Mouse (Mus musculus): ENCODE data around the gene Uvrag. TPM values are rescaled to one million over a fixed set of nuclear protein-coding genes. Genes with fewer than 3 reads are reported as not detected.

Gene Uvrag
- total and polyA plus RNA-seq, 2 experiments = 12.2 to 18.3 TPM

GRCm38 (mm10) chr7:99171730-99172463 lies 31.0 kb upstream of the Uvrag start:
- Histone ChIP-seq H3K4me3 (ENCODE audit: insufficient read depth, low read depth, low read length) (no peak overlapping the region), H3K36me3 (ENCODE audit: control insufficient read depth, insufficient read depth, low read length) (peaks cover 18% of the 10 kb centered on the region; the same call in 1 of the 2 replicates), H3K4me1 (ENCODE audit: control insufficient read depth, insufficient read depth, low read length) (peaks cover 77% of the 10 kb centered on the region), H3K9ac (ENCODE audit: low read depth, low read length) (peak overlapping the region; percentile 15), H3K27me3 (ENCODE audit: control insufficient read depth, insufficient read depth, low read length) (no peaks in the 10 kb centered on the region), H3K27ac (replicated peaks; ENCODE audit: insufficient read depth, low read depth, low read length) (peak overlapping the region; percentile 93), H3K79me2 (ENCODE audit: control insufficient read depth, insufficient read depth, low read length) (peaks cover 19% of the 10 kb centered on the region; the same call in 1 of the 2 replicates)
- 38% methylated on average over 10 of the region's 10 CpGs for WGBS
- peak; percentile 73 for DNase-seq (ENCODE audit: extremely low read depth, low read depth, low spot score)
- TF ChIP-seq CTCF (IDR thresholded peaks at IDR 0.05; ENCODE audit: low read depth, low read length) (no peak), POLR2A (IDR thresholded peaks at IDR 0.05; ENCODE audit: extremely low read depth, insufficient read depth, low read length) (no peak)

DNA sequence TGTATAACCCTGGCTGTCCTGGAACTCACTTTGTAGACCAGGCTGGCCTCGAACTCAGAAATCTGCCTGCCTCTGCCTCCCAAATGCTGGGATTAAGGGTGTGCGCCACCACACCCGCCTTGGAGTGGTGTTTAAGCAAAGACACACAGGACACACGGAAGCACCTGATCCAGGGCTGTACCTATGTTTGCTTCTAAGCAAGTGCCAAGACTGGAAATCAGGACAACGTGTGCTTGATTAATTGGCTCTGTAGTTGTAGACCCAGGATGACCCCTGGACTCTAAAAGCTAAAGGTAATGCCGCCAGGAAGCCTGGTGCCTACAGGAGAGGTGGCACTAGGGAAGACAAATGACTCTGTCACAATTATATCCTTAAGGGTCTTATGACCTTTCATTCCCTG lies 29.6 kb upstream of the Uvrag start:
- Histone ChIP-seq H3K4me3 (ENCODE audit: insufficient read depth, low read depth, low read length) (no peak overlapping the region), H3K36me3 (ENCODE audit: control insufficient read depth, insufficient read depth, low read length) (peaks cover 19% of the 10 kb centered on the region), H3K79me2 (ENCODE audit: control insufficient read depth, insufficient read depth, low read length) (peaks cover 9% of the 10 kb centered on the region; the same call in 1 of the 2 replicates), H3K27ac (replicated peaks; ENCODE audit: insufficient read depth, low read depth, low read length) (peak overlapping the region; percentile 93), H3K9ac (ENCODE audit: low read depth, low read length) (no peak overlapping the region), H3K27me3 (ENCODE audit: control insufficient read depth, insufficient read depth, low read length) (no peaks in the 10 kb centered on the region), H3K4me1 (ENCODE audit: control insufficient read depth, insufficient read depth, low read length) (peaks cover 78% of the 10 kb centered on the region)
- peak; percentile 99 for DNase-seq (ENCODE audit: extremely low read depth, low read depth, low spot score)
- no peak for TF ChIP-seq POLR2A (IDR thresholded peaks at IDR 0.05; ENCODE audit: extremely low read depth, insufficient read depth, low read length)
- TF ChIP-seq CTCF (IDR thresholded peaks at IDR 0.05; ENCODE audit: low read depth, low read length) = no peak
- 12% methylated on average over 6 of the region's 6 CpGs for WGBS

DNA sequence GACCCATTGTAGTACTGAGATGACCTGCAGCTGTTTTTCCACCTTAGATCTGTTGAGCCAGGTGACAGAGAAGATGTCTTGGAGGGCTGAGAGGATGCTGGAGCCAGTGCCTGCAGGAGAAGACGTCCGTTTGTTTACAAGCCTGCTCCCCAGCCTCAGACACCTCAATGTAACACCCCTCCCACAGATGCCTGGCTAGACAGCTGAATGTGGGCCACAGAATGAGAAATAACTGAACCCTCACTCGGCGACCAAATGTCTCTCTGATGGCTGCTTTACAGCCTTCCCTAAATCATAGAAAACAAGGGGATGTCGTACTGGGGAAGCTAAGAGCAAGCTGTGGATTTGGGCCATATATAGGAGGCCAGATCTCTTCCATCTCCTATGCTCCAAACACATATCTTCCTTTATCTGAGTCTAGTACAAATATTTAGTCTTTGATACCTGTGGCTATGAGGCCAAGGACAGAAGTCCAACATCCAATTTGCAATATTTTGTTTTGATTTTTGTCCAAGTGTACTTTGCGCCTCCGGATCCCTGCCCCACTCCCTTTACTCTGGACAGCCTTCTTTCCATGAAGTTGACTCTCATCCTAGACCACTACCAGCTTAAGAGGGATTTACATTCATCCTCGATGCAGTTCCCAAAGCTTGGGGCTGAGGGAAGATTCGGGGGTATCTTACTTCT lies 28.9 kb upstream of the Uvrag start:
- peaks cover 78% of the 10 kb centered on the region for H3K4me1 ChIP-seq (ENCODE audit: control insufficient read depth, insufficient read depth, low read length)
- WGBS = 27% methylated on average over 9 of the region's 9 CpGs

GRCm38 (mm10) chr7:99168756-99169155 lies 27.8 kb upstream of the Uvrag start:
- DNase-seq (ENCODE audit: extremely low read depth, low read depth, low spot score) = peak; percentile 92
- Histone ChIP-seq H3K27me3 (ENCODE audit: control insufficient read depth, insufficient read depth, low read length) (no peaks in the 10 kb centered on the region), H3K4me1 (ENCODE audit: control insufficient read depth, insufficient read depth, low read length) (peaks cover 78% of the 10 kb centered on the region), H3K27ac (replicated peaks; ENCODE audit: insufficient read depth, low read depth, low read length) (peak overlapping the region; percentile 99), H3K4me3 (ENCODE audit: insufficient read depth, low read depth, low read length) (no peak overlapping the region), H3K36me3 (ENCODE audit: control insufficient read depth, insufficient read depth, low read length) (peaks cover 33% of the 10 kb centered on the region), H3K79me2 (ENCODE audit: control insufficient read depth, insufficient read depth, low read length) (peaks cover under 1% of the 10 kb centered on the region; the same call in 1 of the 2 replicates), H3K9ac (ENCODE audit: low read depth, low read length) (peak overlapping the region; percentile 71)
- 20% methylated on average over 6 of the region's 6 CpGs for WGBS
- TF ChIP-seq CTCF (IDR thresholded peaks at IDR 0.05; ENCODE audit: low read depth, low read length) (no peak), POLR2A (IDR thresholded peaks at IDR 0.05; ENCODE audit: extremely low read depth, insufficient read depth, low read length) (peak; percentile 17; the same call in 1 of the 2 replicates)

More for the DNA sequence above, 28.9 kb upstream of the Uvrag start:
- DNase-seq (ENCODE audit: extremely low read depth, low read depth, low spot score) = peak; percentile 95
- Histone ChIP-seq H3K9ac (ENCODE audit: low read depth, low read length) (peak overlapping the region; percentile 71), H3K4me3 (ENCODE audit: insufficient read depth, low read depth, low read length) (no peak overlapping the region), H3K27ac (replicated peaks; ENCODE audit: insufficient read depth, low read depth, low read length) (peak overlapping the region; percentile 99), H3K36me3 (ENCODE audit: control insufficient read depth, insufficient read depth, low read length) (peaks cover 24% of the 10 kb centered on the region), H3K79me2 (ENCODE audit: control insufficient read depth, insufficient read depth, low read length) (peaks cover 2% of the 10 kb centered on the region; the same call in 1 of the 2 replicates), H3K27me3 (ENCODE audit: control insufficient read depth, insufficient read depth, low read length) (no peaks in the 10 kb centered on the region)
- TF ChIP-seq CTCF (IDR thresholded peaks at IDR 0.05; ENCODE audit: low read depth, low read length) (no peak), POLR2A (IDR thresholded peaks at IDR 0.05; ENCODE audit: extremely low read depth, insufficient read depth, low read length) (no peak)

- H3K4me1 ChIP-seq (ENCODE audit: control insufficient read depth, insufficient read depth, low read length) = peaks cover 78% of the 10 kb centered on the region
- H3K27ac ChIP-seq (replicated peaks; ENCODE audit: insufficient read depth, low read depth, low read length) = peak overlapping the region; percentile 99
- TF ChIP-seq CTCF (IDR thresholded peaks at IDR 0.05; ENCODE audit: low read depth, low read length) (no peak), POLR2A (IDR thresholded peaks at IDR 0.05; ENCODE audit: extremely low read depth, insufficient read depth, low read length) (no peak)
- H3K79me2 ChIP-seq (ENCODE audit: control insufficient read depth, insufficient read depth, low read length) = no peaks in the 10 kb centered on the region; the same call in 1 of the 2 replicates
- no peaks in the 10 kb centered on the region for H3K27me3 ChIP-seq (ENCODE audit: control insufficient read depth, insufficient read depth, low read length)
- peak overlapping the region; percentile 38 for H3K9ac ChIP-seq (ENCODE audit: low read depth, low read length)
- peak; percentile 99 for DNase-seq (ENCODE audit: extremely low read depth, low read depth, low spot score)
- 24% methylated on average over 5 of the region's 5 CpGs for WGBS
- H3K4me3 ChIP-seq (ENCODE audit: insufficient read depth, low read depth, low read length) = no peak overlapping the region
- H3K36me3 ChIP-seq (ENCODE audit: control insufficient read depth, insufficient read depth, low read length) = peaks cover 37% of the 10 kb centered on the region
Measured at GRCm38 (mm10) chr7:99167939-99168338, 27.0 kb upstream of the Uvrag start.
